Mouse (Mus musculus): Measurements from ENCODE around the gene Nfkbib.

- TF ChIP-seq CTCF (IDR thresholded peaks at IDR 0.05; ENCODE audit: borderline replicate concordance, insufficient read depth, low read length) (no peak), POLR2A (IDR thresholded peaks at IDR 0.05; ENCODE audit: low read depth, low read length) (no peak)
Observed at GRCm38 (mm10) chr7:28724613-28725012, 42.7 kb downstream of the Nfkbib start.

Measured in embryonic fibroblast, embryonic 13.5 days (primary cell).